Mouse (Mus musculus): ENCODE measurements around the gene Usp29.

GRCm38 (mm10) chr7:6759698-6760097 is 29.3 kb downstream of the Usp29 start:
- TF ChIP-seq TAL1 (IDR thresholded peaks at IDR 0.05; ENCODE audit: low read length): no peak
- no peak for TF ChIP-seq GATA1 (IDR thresholded peaks at IDR 0.05; ENCODE audit: low read length)

Measured in erythroblast, embryonic 14.5 days (primary cell).